Comparison of ENCODE assay signal across 30 mouse cellular contexts in genomic region chr1:193572827-193573226, GRCm38 (mm10).
"Had no signal": no experiment of that assay in that cellular context is flagged by ENCODE, and none has a peak within 500 bp of the region (broad histone marks: within the 10 kb centered on the region; RNA-seq: fewer than 3 reads in every experiment).

No protein-coding gene starts in this region.

- H3K27me3 ChIP-seq: heart, embryonic 15.5 days; hindbrain, embryonic 12.5 days; hindbrain, embryonic 13.5 days; hindbrain, embryonic 15.5 days; intestine, embryonic 15.5 days had no signal

- ATAC-seq: hindbrain, embryonic 16.5 days; hindbrain, postnatal 0 days; inflammation-experienced regulatory T-cells, adult 6 months; intestine, embryonic 15.5 days; intestine, embryonic 16.5 days; intestine, postnatal 0 days had no signal

- H3K9me3 ChIP-seq: heart, embryonic 12.5 days; heart, embryonic 13.5 days; heart, embryonic 15.5 days; hindbrain, embryonic 10.5 days; hindbrain, embryonic 12.5 days; hindbrain, embryonic 13.5 days; hindbrain, embryonic 15.5 days; intestine, embryonic 15.5 days; kidney, embryonic 15.5 days had no signal

- H3K36me3 ChIP-seq: heart, embryonic 12.5 days; heart, embryonic 13.5 days; heart, embryonic 15.5 days; hindbrain, embryonic 10.5 days; hindbrain, embryonic 12.5 days; hindbrain, embryonic 13.5 days; hindbrain, embryonic 15.5 days; intestine, embryonic 15.5 days; kidney, embryonic 15.5 days had no signal

- H3K27ac ChIP-seq: heart, embryonic 13.5 days; heart, embryonic 15.5 days; hindbrain, embryonic 10.5 days; hindbrain, embryonic 12.5 days; hindbrain, embryonic 13.5 days; hindbrain, embryonic 14.5 days; hindbrain, embryonic 15.5 days; hindbrain, postnatal 0 days; intestine, embryonic 15.5 days; kidney, embryonic 15.5 days; kidney, postnatal 0 days; layer of hippocampus, adult 2 months; left cerebral cortex, adult 2 months had no signal

- H3K4me2 ChIP-seq: heart, embryonic 12.5 days; heart, embryonic 13.5 days; heart, embryonic 15.5 days; hindbrain, embryonic 12.5 days; hindbrain, embryonic 13.5 days; hindbrain, embryonic 14.5 days; hindbrain, embryonic 15.5 days; intestine, embryonic 15.5 days; kidney, embryonic 15.5 days had no signal

- DNase-seq: heart, postnatal 10 days; heart, postnatal 36 days; heart, postnatal 4 days; kidney, adult 11 months; kidney, adult 18-20 months; kidney, adult 8-10 months; kidney, adult 9 months; kidney, postnatal 10 days; kidney, postnatal 14 days; kidney, postnatal 4 days; layer of hippocampus, adult 9-11 months; layer of hippocampus, postnatal 36 days had no signal

- H3K9ac ChIP-seq: heart, embryonic 12.5 days; heart, embryonic 13.5 days; heart, embryonic 15.5 days; hindbrain, embryonic 12.5 days; hindbrain, embryonic 13.5 days; hindbrain, embryonic 14.5 days; hindbrain, embryonic 15.5 days; intestine, embryonic 15.5 days; kidney, embryonic 15.5 days had no signal

- H3K4me1 ChIP-seq: heart, embryonic 12.5 days; intestine, embryonic 15.5 days had no signal

- H3K4me3 ChIP-seq: heart, embryonic 12.5 days; heart, embryonic 13.5 days; heart, embryonic 15.5 days; hindbrain, embryonic 10.5 days; hindbrain, embryonic 12.5 days; hindbrain, embryonic 13.5 days; hindbrain, embryonic 15.5 days; intestine, embryonic 15.5 days; kidney, embryonic 15.5 days; layer of hippocampus, adult 2 months; left cerebral cortex, adult 2 months had no signal
